Mouse (Mus musculus) spleen, embryonic (tissue): ENCODE measurements around the gene Wfdc9.
"Not testable (repeated sequence)": the region's sequence is repeated elsewhere in the genome, so short reads cannot be mapped to it uniquely, and the experiment has no call there.

Source experiments
- CTCF ChIA-PET: fragments of 350-600 bp; sonication (Branson Sonifier 250); formaldehyde crosslinking; loops from one replicate; lab custom pipeline; 2022; lab: Charles Lee

Wfdc9 gene

DNA sequence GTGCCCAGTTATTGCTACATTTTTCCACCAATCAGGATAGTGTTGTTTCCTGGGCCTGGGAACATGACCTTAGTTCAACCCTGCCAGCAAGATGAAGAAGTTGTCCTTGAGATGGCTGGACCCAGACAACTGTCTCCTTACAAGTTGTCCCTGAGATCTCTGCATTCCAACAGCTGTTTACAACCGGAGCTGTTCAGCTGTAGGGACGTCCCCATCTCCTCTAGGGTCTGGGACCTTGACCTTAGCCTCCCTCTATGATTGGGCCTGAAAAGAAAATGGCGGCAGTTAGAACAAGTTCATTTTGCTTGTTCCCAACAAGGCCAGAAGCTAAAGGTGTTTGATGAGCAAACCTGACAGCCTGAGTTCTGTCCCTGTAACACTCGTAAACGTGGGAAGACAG lies 37.3 kb downstream of the Wfdc9 start:
- CTCF ChIA-PET, result no interaction called here

GRCm38 (mm10) chr2:164615386-164615785 lies 41.0 kb downstream of the Wfdc9 start:
- CTCF ChIA-PET, result no interaction called here

GRCm38 (mm10) chr2:164613471-164613870 lies 42.9 kb downstream of the Wfdc9 start, which contains the start of the genes Wfdc6b and Wfdc8:
Gene Wfdc6b (plus strand): TSS chr2:164613522.
Gene Wfdc8 (minus strand): TSS chr2:164613626.
- CTCF ChIA-PET, result not testable (repeated sequence)

GRCm38 (mm10) chr2:164608781-164609180 lies 47.6 kb downstream of the Wfdc9 start:
- CTCF ChIA-PET, result no interaction called here

DNA sequence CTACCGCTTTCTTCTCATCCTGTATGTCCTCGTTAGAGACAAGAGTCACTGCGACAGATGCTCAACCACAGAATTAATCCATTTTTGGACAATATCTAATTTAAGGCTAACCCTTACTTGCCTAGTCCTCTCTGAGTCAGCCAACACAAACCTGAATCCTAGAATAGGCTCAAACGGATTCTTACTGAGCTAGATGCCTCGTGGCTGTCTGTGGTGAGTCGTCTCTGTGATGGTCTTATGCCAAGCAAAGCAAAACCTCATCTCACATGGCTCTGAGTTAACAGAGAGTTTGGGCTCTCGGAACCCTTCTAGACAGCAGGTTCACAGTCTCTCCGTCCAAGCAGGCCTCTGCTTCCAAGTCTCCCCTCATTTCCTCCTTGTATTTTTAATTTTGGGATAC lies 52.0 kb downstream of the Wfdc9 start:
- CTCF ChIA-PET, result no interaction called here

DNA sequence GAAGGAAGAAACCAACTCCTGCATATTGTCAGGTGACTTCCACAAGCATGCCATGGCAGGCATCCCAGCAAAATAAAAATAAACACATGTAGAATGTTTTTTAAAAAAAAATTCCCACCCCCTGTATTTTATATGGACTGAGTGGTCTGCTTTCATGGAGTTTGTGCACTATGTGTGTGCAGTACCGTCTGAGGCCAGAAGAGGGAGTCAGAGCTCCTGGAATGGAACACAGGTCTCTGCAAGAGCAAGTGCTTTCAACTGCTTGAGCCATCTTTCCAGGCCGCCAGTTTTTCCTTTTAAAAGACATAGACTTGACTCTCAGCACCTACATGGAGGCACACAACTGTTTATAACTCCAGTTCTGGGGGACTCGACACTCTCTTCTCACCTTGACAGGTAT lies 52.9 kb downstream of the Wfdc9 start:
- CTCF ChIA-PET, result no interaction called here

GRCm38 (mm10) chr2:164600179-164600578 lies 56.2 kb downstream of the Wfdc9 start:
- CTCF ChIA-PET, result no interaction called here
